Mouse (Mus musculus): ENCODE data around the gene 0610010K14Rik.

Gene 0610010K14Rik

DNA sequence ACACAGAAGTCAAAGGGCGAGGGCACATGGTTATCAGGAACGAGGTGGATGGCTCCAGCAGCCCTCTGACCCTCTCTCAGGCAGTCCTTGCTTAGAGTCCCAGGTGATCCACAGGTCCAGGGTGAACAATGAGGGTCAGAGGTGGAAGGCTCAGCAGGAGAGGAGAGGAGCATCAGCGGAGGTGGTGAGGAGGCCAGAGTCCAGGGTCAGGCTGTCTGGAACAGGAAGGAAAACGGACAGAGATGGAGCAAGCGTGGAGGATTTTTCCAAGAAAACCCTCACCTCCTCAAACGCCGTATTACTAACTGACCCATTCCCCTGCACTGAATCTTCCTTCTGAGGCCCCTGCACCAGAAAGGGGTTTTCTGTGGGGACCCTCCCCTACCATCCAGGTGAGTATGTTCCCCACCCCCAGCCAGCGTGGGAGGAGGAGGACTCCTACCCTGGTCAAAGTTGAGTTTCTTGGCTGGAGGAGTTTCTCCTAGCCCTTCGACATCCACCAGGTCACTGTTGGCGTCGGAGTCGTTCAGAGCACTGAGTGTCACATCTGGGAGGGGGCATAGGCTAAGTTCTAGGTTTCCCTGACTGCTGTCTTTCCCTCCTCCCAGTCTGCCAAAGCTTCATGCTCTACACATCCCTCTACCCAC, 2.3 kb downstream of the 0610010K14Rik start:
- no peak for DNase-seq (ENCODE audit: low read depth, low spot score)

DNA sequence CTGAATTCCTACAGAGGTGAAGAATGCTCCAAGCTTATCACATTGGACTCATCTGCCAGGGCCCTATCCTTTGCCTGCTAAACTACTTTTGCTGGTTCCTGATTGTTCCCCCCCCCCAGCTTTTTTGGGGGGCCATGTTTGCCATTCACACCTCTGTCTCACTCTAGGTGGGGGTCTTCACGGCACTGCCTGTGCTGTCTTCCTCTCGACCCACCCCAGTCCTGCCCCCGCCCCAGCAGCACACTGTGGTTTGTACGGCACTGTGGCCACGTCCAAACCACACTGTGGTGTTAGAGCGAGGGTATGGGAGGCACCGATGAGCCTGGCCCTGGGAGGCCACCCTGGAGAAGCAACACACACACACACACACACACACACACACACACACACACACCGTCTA, 3.2 kb downstream of the 0610010K14Rik start:
- no peak for DNase-seq (ENCODE audit: low read depth, low spot score)

DNA sequence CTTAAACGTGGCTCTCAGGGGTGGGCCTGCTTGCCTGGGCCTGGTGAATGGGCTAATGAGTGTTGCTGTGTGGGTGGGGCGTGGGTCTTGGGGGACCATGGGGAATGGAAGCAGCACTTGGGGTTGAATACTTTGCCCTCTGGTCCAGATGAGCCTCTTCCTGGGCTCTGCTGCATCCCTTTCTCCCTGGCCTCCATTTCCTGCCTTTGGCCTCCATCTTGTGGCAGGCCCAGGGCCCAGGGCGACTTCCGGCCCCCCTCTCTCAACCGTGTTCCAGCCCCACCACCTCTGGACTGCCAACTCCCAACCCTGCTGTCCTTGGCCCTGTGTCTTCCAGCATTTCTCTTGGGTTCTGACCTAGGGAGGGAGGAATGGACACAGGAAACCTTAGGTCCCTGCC, 3.7 kb downstream of the 0610010K14Rik start:
- DNase-seq (ENCODE audit: low read depth, low spot score) = no peak

DNA sequence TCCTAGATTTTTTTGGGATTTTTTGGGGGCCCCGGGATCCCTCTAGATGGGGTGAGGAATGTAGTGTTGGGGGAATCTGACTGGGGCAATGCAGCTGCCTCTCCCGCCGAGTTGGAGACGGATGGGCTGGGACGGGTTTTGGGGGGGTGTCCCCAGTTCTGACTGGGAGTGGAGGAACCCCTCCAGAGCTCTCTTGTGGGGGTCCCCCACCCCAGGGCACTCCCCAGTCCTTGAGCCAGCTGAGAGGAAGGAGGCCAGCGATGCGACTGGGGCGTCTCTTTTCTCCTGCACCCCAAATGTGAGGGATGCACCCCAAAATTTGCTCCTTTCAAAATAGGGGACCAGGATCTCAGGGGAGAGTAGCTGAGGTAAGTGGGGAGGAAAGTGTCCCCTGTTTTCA, 4.7 kb downstream of the 0610010K14Rik start:
- no peak for DNase-seq (ENCODE audit: low read depth, low spot score)

DNA sequence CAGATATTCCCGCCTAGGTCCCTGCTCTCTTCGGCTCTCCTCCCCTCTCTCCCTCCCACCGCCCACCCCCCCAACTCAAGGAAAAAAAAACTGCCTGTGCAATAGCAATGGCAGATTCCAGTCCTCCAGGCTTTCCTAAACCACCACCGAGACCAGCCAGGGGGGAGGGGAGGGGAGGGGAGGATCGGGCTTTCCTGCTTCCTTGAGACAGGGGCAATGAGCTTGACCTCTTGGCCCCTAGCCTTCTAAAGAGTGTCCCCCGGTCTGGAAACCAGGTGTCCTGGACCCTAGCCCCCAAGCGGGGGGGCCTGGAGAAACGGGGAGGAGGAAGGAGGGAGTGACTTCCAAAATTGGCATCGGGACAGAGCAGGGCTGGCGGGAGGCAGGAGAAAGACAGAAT, 5.2 kb downstream of the 0610010K14Rik start:
- DNase-seq (ENCODE audit: low read depth, low spot score) = no peak

DNA sequence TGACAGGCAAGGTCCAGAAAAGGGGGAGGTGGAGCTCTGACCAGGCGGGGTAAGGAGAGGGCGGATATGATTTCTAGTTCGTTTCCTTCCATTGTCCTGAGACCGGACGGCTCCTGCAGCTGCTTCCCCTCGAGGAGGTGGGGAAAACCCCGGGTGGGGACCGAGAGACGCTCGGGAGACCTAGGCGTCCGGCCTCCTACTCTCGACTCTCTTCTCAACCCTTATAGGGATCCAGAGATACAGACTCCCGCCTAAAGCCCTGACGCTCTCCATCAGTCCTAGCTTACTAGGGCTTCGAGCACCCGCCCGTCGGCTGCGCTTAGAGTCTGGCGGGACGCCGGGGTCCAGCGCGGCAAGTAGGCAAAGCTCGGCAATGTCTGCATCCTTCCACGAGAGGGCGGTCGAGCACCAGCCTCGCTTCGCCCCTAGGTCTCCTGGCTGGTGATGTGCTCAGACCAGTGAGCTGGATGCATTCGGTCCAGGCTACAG, 7.4 kb downstream of the 0610010K14Rik start:
- DNase-seq (ENCODE audit: low read depth, low spot score) = peak; percentile 84

DNA sequence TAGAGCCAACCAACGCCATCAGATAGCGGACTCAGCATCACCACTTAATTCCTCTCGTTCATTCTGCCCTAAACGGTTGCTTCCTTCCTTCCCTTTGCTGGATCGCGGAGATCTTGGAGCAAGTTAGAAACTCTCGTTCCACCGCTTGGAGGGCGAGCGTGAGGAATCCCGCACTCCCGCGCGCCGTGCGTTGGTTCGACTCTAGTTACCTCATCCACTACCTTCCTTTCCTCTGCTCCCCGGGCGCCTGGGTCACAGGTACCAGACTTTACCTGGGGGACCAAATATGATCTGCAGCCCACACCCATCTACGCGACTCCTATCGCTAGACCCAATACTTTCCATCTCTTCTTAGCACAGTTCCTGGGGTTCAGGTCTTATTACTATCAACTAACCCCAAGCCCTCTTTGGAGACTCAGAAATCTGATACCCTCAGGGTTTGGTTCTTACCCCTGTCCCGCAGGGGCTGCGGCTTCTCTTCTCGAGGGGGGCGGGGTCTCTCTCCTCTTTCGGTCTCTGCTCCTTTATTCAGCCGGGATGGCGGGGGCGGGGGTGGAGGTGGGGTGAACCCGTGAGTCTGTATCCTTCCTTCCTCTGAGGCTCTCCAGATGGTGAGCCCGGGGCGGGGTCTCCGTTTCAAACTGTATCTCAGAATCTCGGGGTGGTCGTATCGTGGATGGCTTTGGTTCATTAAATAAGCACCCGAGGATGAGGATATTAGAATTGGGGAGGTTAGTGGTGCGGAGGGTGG, 8.3 kb downstream of the 0610010K14Rik start, which contains the start of gene Bcl6b:
Gene Bcl6b, minus strand, starts transcription at position 539 of the 751 bp plus-strand sequence.
- DNase-seq (ENCODE audit: low read depth, low spot score) = no peak

DNA sequence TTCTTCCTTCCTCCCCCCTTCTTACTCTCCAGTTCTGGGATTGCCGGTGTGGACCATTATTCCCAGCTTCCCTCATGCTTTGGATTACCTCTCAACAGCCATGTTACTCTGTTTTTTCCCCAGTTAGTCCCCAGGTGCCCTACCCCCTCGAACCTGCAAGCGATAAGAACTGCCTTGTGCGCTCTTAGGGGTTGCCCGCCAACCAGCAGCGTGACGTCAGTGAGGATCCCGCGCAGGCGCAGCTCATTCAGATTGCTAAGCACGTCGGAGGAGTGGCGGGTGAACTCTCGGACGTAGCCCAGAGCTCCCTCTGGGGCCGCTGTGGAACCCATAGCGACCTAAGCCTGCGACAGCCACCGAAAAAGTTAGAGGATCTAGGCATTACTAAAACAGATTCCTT, 8.9 kb downstream of the 0610010K14Rik start:
- DNase-seq (ENCODE audit: low read depth, low spot score) = no peak

DNA sequence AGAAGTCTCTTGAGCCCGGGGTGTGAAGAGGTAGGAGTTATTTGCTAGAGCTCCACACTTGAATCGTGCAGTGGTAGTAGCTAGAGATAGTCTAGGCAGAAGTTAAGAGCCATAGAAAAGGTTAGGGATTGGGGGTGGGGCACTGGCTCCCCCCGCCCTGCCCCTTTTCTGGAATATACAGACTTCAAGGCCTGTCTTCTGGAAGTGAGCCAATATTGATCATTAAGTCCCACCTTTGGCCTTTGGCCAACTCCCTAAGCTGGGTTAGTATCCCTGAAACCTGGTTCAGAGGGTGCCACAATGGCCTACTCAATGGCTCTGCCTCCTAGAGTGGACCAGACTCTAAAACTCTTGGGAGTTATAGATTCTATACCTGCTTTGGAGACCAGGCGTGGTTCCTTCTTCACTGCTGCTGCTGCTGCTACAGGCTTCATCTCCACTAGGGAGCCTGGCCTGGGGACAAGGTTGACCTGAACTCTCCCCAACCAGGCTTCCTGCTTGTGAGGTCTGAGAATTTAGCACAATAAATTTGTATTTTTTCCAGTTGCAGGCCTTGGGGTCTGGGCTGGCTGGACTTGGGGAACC, 10.0 kb downstream of the 0610010K14Rik start:
- no peak for DNase-seq (ENCODE audit: low read depth, low spot score)

DNA sequence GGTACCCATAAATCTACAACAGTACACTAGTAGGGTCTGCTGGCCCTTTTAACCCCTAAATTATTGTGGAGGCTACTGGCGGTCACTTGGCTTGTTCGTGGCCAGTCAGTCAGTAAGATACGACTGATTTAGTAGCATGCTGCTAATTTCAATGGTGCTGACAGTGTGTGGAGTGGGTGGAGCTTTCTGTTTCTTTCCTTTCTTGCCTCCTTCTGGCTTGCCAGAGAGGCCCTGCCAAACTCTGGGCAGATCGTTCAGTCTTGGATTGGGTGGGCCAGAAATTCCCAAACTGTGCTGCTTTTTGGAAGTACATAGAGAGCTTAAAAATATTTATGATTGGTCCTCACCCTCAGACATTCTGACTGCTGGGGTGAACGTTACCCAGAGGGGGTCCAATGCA, 10.6 kb downstream of the 0610010K14Rik start:
- DNase-seq (ENCODE audit: low read depth, low spot score) = no peak

DNA sequence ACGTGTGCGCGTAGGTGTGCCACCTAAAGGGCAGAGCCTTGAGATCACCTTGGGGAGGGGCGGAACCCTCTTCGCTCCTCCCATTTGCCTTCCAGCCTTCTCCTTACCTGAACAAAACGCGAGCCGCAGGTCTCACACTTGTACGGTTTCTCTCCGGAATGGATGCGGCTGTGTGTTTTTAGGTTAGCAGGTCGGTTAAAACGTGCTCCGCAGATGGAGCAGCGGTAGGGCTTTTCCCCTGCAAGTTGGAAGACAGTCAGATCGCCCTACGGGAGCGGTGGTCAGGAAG, 11.2 kb downstream of the 0610010K14Rik start:
- no peak for DNase-seq (ENCODE audit: low read depth, low spot score)

DNA sequence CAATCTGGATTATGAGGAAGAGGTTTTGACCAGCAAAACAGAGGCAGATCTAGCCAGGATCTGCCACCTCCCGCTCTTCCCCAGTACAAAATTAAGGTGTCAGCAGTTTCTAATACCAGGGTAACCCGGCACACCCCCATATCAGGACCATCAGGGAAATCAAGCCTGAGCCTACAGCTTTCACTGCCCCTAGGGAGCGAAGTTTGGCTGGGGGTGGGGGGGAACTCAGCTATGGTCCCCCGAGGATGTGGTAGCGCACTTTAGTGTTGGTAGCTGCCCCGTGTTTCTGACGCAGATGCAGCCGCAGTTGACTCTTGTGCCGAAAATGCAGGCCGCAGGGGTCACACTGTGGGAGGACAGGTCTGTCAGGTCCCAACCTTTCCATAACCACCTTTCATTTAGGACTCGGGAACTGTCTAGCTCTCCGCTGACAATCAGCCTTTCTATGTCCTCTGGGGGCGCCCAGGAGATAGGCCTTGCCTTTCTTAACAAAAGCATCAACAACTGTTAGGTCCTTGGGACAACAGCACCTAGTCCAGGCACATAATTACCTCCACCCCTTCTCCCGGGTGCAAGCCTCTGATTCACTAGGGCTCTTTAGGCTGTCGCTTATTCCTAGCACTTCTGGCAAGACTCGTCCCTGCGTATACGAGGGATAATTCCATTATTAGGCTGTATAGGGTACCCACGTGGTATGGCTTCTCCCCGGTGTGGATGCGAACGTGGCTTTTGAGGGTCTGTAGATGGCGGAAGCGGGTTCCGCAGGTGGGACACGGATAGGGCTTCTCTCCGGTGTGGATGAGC, 11.7 kb downstream of the 0610010K14Rik start:
- DNase-seq (ENCODE audit: low read depth, low spot score) = no peak

DNA sequence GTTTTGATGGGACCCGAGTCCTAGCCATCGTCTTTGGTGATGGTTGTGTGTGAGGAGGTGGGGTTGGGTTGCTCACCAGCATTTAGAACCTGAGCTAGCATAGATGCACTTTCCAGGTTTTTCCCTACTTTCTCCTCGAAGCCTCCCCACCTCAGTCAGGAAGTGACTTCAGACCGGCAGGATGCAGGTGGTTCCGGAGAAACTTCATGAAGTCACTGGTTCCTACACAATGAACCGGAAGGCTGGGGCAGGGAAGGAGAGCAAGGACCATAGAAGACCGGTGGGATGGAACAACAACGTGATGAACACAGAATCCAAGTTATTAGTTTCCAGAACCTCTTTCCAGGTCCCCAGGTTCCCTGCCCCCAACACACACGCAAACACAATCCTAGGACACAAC, 14.0 kb downstream of the 0610010K14Rik start:
- DNase-seq (ENCODE audit: low read depth, low spot score) = no peak

DNA sequence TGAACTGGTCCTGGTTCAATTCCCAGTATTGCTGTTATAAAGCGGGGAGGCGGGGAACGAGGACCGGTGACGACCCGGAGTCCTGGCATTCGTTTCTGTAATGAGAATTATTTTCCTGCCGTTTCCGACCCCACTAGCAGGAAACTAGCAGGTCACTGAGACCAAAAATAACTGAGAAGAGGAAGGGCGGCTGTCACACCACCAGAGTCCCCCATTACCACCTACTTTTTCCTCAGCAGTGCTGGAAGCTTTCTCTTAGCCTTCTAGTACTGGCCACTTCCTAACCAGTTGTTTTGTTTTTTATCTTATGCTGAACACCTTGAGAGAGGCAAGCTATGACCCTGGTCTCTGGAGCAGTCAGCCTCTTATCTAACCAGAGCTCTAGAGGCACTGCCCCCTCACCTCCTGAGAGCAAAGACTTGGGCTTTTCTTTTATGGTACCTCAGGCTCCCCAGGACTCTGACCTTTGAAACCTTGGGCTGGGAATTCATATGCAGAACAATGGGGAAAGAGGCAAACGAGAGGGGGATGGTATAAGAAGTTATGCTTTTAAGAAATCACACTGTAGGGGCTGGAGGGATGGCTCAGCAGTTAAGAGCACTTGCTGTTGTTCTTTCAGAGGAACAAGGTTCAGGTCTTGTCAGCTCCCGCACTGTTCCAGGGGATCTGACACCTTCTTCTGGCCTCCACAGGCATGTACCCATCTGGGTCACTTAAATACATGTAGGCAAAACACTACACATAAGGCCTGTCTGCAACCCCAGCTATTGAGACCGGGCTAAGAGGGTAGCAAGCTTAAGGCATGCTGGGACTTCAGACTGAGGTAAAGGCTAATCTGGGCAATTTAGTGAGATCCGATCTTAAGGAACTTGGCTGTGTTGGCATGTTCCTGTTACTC, 15.9 kb downstream of the 0610010K14Rik start:
- peak; percentile 9 for DNase-seq (ENCODE audit: low read depth, low spot score)

DNA sequence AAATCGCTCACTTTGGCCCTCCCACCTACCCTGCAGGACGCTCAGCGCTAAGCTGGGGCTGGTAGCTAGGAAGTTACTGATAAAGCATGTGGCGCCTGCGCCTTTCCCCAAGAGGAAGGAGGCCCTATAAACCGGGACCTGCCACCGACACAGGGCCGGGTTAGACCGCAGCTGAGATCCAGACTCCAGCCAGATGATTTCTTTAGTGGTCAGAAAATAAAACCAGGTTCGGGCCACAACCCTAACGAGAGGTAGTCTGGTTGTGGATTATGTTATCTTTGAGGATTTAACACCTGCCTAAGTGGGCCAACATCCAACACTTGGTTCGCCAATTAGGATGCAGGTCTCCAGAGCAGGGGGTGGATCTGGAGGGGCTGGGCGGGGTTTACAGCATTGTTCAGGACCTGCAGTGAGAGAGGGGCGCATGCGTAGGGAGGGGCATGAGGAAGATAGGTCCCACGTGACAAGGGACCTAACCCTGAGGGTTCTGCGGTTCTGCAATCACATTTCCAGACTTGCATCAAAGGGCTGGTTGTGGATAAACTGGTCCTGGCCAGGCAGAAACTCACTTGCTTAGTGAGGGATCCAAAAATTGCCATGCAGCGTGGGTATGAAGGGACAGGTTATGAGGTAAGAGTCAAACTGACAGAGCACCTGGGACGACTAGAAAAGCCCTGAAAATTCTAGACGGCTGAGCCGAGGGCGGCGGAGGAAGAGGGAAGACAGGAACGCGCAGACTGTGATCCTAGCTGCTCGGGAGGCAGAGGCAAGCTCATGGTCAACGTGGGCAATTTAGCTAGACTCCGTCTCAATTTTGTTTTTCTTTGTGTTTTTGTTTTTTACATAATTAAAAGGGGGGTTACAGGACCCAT, 16.7 kb downstream of the 0610010K14Rik start, which contains the start of gene Slc16a13:
Gene Slc16a13, minus strand, starts transcription at position 334 of the 872 bp plus-strand sequence.
- peak; percentile 89 for DNase-seq (ENCODE audit: low read depth, low spot score)

DNA sequence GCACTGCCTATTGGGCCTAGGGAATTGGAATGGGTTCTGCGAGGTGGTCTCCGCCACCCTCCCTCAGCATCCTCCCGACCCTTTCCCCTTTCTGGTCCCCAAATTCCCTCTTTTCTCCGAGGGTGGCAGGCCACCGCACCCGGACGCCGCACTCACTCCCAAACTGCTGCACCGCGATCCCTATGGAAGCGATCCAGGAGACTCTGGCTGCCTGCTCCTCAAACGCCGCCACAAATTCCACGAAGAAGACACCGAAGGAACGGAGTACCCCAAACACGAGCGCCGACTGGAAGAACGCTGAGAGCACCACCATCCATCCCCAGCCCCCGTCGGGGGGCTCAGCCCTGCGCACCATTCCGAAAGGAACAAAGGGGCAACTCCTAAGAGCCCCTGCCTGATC, 17.4 kb downstream of the 0610010K14Rik start:
- DNase-seq (ENCODE audit: low read depth, low spot score) = no peak

DNA sequence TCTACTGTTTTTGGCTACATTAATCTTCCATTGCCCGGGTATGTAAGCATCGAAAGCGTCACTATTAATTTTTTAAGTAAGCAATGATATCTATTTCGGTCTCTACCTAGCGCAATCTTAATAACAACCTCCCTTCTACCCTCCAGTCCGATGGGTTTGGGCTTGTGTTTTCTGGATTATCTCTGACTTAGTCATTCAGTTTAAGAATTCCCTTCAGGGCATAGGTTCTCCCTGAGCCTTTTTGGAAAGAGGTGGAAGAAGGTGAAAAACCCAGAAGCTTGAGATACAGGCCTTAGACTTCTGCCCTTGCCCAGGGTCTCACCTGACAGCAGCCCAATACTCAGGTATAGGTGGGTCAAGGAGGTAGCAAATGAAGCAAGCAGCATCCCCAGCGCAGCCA, 17.8 kb downstream of the 0610010K14Rik start:
- DNase-seq (ENCODE audit: low read depth, low spot score) = no peak

DNA sequence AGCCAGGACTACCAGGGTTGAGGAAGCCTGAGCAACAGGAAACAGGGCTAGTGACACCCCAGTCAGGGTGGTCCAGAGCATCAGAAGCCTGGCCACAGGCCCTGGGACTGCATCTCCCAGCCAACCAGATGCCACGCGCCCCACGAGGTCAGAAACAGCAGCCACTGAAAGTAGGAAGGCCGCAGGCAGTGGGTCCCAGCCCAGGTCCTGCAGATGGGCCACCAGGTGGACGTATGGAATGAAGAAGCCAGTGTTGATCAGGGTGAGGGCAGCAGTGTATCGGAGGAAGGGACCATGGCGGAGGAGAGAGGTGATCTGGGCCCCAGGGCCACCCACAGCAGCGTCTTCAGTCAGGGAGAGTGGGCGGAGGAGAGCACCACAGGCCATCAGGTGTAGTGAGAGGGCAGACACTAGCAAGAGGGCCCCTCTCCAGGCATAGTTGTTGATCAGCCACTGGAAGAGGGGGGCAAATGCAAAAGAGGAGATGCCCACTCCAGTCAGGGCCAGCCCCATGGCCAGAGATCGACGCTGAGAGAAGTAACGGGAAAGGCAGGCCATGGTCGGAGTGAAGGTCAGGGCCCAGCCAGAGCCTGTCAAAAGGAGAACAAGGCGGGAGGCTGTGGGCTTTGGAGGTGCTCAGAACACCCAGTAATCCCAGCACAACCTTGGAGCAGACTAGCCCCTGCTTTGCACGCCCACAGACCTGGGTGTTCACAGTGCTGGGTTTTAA, 18.8 kb downstream of the 0610010K14Rik start:
- DNase-seq (ENCODE audit: low read depth, low spot score) = no peak

DNA sequence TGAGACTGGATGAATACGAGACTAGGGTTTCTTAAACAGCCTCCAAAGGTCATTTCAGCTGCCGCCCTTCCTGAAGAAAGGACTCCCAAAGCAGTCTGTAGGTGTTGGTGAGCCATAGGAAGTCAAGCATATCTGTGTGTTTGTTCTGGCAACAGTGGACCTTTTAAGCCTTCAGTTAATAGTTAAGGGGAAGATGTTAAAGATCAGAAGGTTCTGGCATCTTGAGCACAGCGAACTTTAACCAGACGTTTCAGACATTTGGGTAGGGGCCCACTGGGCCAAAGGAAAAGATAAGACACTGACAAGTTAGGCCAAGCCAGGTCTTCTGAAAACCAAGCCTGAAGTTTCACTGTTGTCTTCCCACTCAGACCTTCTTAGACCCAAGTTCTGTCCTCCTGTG, 19.7 kb downstream of the 0610010K14Rik start:
- no peak for DNase-seq (ENCODE audit: low read depth, low spot score)
